Mouse (Mus musculus) cerebellum, adult 2 months (tissue): Measurements from ENCODE around the gene Gadd45a.

Experiments used
- CTCF ChIP-seq: fragments of 200-500 bp; IDR thresholded peaks from 2 replicates; pipeline ENCODE4 v1.5.1; 2011; ENCODE audit warnings: low read depth, mild to moderate bottlenecking, control low read depth, low read length, moderate library complexity, borderline replicate concordance; ENCODE audit not compliant: insufficient read depth
- POLR2A ChIP-seq: fragments of 200-500 bp; IDR thresholded peaks from 2 replicates; pipeline ENCODE4 v1.6.1; 2011; ENCODE audit warnings: low read length, control low read depth, borderline replicate concordance; ENCODE audit not compliant: insufficient read depth

DNA sequence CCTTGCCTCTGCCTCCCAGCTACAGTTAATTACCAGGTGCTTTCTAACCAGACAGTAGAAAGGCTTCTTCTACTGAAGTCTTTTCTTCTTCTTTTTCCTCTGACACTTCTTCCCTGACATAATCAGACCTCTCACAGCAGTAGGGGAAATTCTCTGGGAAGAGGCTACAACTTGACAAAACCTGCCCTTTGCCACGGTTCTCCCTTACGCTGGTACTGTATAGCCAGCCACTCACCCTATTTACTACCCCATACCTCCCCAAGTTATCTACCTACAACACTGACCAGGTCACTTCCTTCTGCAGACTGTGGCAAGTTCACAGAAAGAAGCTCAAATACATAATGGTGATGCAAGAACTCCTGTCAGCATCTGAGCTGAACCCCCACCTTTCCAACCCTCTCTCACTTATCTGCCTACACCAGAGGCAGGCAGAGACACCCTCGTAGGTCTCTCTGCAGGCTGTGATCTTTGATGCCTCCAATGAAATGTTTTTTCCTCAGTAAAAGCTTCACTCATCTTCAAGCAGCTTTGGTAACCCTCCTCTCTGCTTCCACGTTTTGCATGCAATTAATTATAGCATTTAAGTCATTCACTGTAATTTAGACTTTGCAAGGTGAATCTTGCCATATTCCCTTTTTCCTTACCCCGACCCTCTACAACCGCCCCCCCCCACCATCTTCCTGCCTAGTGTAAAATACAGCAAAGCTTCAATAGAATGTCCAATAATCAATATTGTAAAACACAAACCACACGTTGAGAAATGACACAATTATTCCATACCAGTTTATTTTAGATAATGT, 2.7 kb downstream of the Gadd45a start:
- TF ChIP-seq POLR2A (no peak), CTCF (no peak)
